Mouse (Mus musculus) liver, postnatal 0 days (tissue): Measurements from ENCODE around the gene Sv2a. TPM values are rescaled to one million over a fixed set of nuclear protein-coding genes. Genes with fewer than 3 reads are reported as not detected.

ENCODE experiments used
- ATAC-seq: fragments of 200-750 bp; cut with Nextera tagmentation; 2 replicates; pipeline ENCODE4 v1.8.0; 2017; ENCODE audit warnings: mild to moderate bottlenecking, moderate library complexity
- DNase-seq: peaks from one replicate; pipeline ENCODE4 v3.0.0-alpha.2; 2016
- H3K27ac ChIP-seq: fragments of 300-500 bp; sonication (generic); 2 replicates; pipeline ENCODE4 v1.5.1; 2014; ENCODE audit warnings: antibody characterized with exemption, moderate library complexity, mild to moderate bottlenecking, low read depth
- H3K27me3 ChIP-seq: fragments of 300-500 bp; sonication (generic); 2 replicates; pipeline ENCODE4 v1.6.1; 2014; ENCODE audit warnings: low read length, control low read depth, mixed read lengths; ENCODE audit not compliant: insufficient read depth
- H3K36me3 ChIP-seq: fragments of 300-500 bp; sonication (generic); replicated peaks from 2 replicates; pipeline ENCODE4 v1.6.1; 2014; ENCODE audit warnings: mild to moderate bottlenecking, control low read depth, low read length, moderate library complexity, mixed read lengths; ENCODE audit not compliant: insufficient read depth
- H3K4me1 ChIP-seq: fragments of 300-500 bp; sonication (generic); 2 replicates; pipeline ENCODE4 v1.6.1; 2014; ENCODE audit warnings: antibody characterized with exemption, mild to moderate bottlenecking, control low read depth; ENCODE audit not compliant: insufficient read depth
- H3K4me2 ChIP-seq: fragments of 300-500 bp; sonication (generic); 2 replicates; pipeline ENCODE4 v1.6.1; 2014; ENCODE audit warnings: low read depth, mild to moderate bottlenecking, low read length, moderate library complexity, mixed read lengths
- H3K4me3 ChIP-seq: fragments of 300-500 bp; sonication (generic); 2 replicates; pipeline ENCODE4 v1.5.1; 2014; ENCODE audit warnings: low read depth, low read length
- H3K9ac ChIP-seq: fragments of 300-500 bp; sonication (generic); replicated peaks from 2 replicates; pipeline ENCODE4 v1.6.1; 2014; ENCODE audit warnings: mild to moderate bottlenecking, moderate library complexity
- H3K9me3 ChIP-seq: fragments of 300-500 bp; sonication (generic); 2 replicates; pipeline ENCODE4 v1.6.1; 2016; ENCODE audit warnings: mild to moderate bottlenecking, control low read depth, low read length, mixed read lengths
- CTCF ChIP-seq: sonication (generic); IDR thresholded peaks from 2 replicates; pipeline ENCODE4 v1.5.1; 2016; ENCODE audit warnings: antibody characterized with exemption, low read depth
- EP300 ChIP-seq: IDR thresholded peaks from 2 replicates; pipeline ENCODE4 v1.6.1; 2016; ENCODE audit warnings: antibody characterized with exemption, low read depth, mild to moderate bottlenecking
- WGBS: fragments of 180-500 bp; shearing (Covaris S2); extraction: QIAGEN DNeasy Blood & Tissue Kit; methylation state at CpG from one replicate; pipeline ENCODE4 v1.1.7; 2014; ENCODE audit not compliant: insufficient replicate concordance; 5-methylcytosine and 5-hydroxymethylcytosine counted together
- polyA plus RNA-seq: library from polyadenylated mRNA; unstranded; fragments of >200 nt; fragmentation: Nextera tagmentation; extraction: Ambion mirVana; gene quantifications from 2 replicates; pipeline ENCODE4 v1.2.1, GENCODE M21; 2015

Sv2a gene
- polyA plus RNA-seq, 1 experiment from 2014 or later, result 0.08 TPM

GRCm38 (mm10) chr3:96179531-96179930, 1.4 kb upstream of the Sv2a start:
- no peaks in the 10 kb centered on the region; the same call in 1 of the 2 replicates for H3K4me1 ChIP-seq
- H3K27ac ChIP-seq, result no peak overlapping the region
- WGBS, result 81% methylated on average over 4 of the region's 4 CpGs
- no peaks in the 10 kb centered on the region for H3K9me3 ChIP-seq
- DNase-seq (no peak), ATAC-seq (no peak)
- H3K27me3 ChIP-seq, result no peaks in the 10 kb centered on the region
- peaks cover 33% of the 10 kb centered on the region for H3K36me3 ChIP-seq
- TF ChIP-seq CTCF (no peak), EP300 (no peak)
- H3K4me2 ChIP-seq, result no peak overlapping the region
- no peak overlapping the region for H3K9ac ChIP-seq
- H3K4me3 ChIP-seq, result no peak overlapping the region

GRCm38 (mm10) chr3:96181510-96182381, 795 bp downstream of the Sv2a start:
- Histone ChIP-seq H3K4me1 (no peaks in the 10 kb centered on the region), H3K27ac (no peak overlapping the region), H3K4me3 (peak overlapping the region; percentile 34; the same call in 1 of the 2 replicates), H3K36me3 (peaks cover 16% of the 10 kb centered on the region), H3K9ac (no peak overlapping the region), H3K27me3 (no peaks in the 10 kb centered on the region), H3K4me2 (peak overlapping the region; percentile 73), H3K9me3 (no peaks in the 10 kb centered on the region)
- ATAC-seq (no peak), DNase-seq (no peak)
- 55% methylated on average over 12 of the region's 12 CpGs for WGBS
- TF ChIP-seq CTCF (no peak), EP300 (no peak)

- TF ChIP-seq CTCF, result no peak
- Histone ChIP-seq H3K9me3 (no peaks in the 10 kb centered on the region), H3K4me2 (no peak overlapping the region), H3K4me1 (no peaks in the 10 kb centered on the region), H3K27ac (no peak overlapping the region), H3K4me3 (no peak overlapping the region), H3K36me3 (peaks cover 13% of the 10 kb centered on the region), H3K27me3 (no peaks in the 10 kb centered on the region), H3K9ac (no peak overlapping the region)
- ATAC-seq (no peak), DNase-seq (no peak)
- 34% methylated on average over 4 of the region's 4 CpGs for WGBS
These were observed 1.4 kb downstream of the Sv2a start for GRCm38 (mm10) chr3:96182382-96182776.

GRCm38 (mm10) chr3:96192977-96193376, 12.0 kb downstream of the Sv2a start:
- Histone ChIP-seq H3K4me1 (peaks cover 12% of the 10 kb centered on the region), H3K9ac (no peak overlapping the region), H3K4me2 (no peak overlapping the region), H3K9me3 (no peaks in the 10 kb centered on the region; the same call in 1 of the 2 replicates), H3K4me3 (no peak overlapping the region), H3K36me3 (no peaks in the 10 kb centered on the region), H3K27me3 (no peaks in the 10 kb centered on the region), H3K27ac (no peak overlapping the region)
- ATAC-seq (no peak), DNase-seq (no peak)
- 68% methylated on average over 12 of the region's 12 CpGs for WGBS
- TF ChIP-seq EP300, result no peak
- no peak for TF ChIP-seq CTCF

- TF ChIP-seq CTCF, result no peak
- no peak for TF ChIP-seq EP300
- Histone ChIP-seq H3K27ac (no peak overlapping the region), H3K27me3 (no peaks in the 10 kb centered on the region), H3K9me3 (no peaks in the 10 kb centered on the region; the same call in 1 of the 2 replicates), H3K4me3 (no peak overlapping the region), H3K4me1 (peaks cover 15% of the 10 kb centered on the region), H3K4me2 (no peak overlapping the region), H3K9ac (no peak overlapping the region), H3K36me3 (no peaks in the 10 kb centered on the region)
- DNase-seq (no peak), ATAC-seq (no peak)
- 50% methylated on average over 10 of the region's 10 CpGs for WGBS
These were observed 14.0 kb downstream of the Sv2a start for GRCm38 (mm10) chr3:96194966-96195365.

GRCm38 (mm10) chr3:96195616-96196313, 14.8 kb downstream of the Sv2a start:
- no peak overlapping the region for H3K4me3 ChIP-seq
- WGBS, result 85% methylated on average over 11 of the region's 11 CpGs
- TF ChIP-seq CTCF (peak; percentile 34), EP300 (no peak)
- DNase-seq (no peak), ATAC-seq (no peak)
- no peak overlapping the region for H3K9ac ChIP-seq
- no peaks in the 10 kb centered on the region for H3K27me3 ChIP-seq
- no peak overlapping the region for H3K4me2 ChIP-seq
- H3K4me1 ChIP-seq, result peaks cover 15% of the 10 kb centered on the region
- H3K27ac ChIP-seq, result no peak overlapping the region
- H3K36me3 ChIP-seq, result no peaks in the 10 kb centered on the region
- H3K9me3 ChIP-seq, result no peaks in the 10 kb centered on the region; the same call in 1 of the 2 replicates
